17 mouse cellular contexts compared by ENCODE assay signal in genomic region chr2:163398770-163399169, GRCm38 (mm10). TPM values are rescaled to one million over a fixed set of nuclear protein-coding genes. Genes with fewer than 3 reads are reported as not detected.
DNase-seq lines count a peak whose midpoint lies in the region; ATAC-seq lines count a peak whose summit lies in the region.
"Had no signal": no experiment of that assay in that cellular context is flagged by ENCODE, and none has a peak within 500 bp of the region (broad histone marks: within the 10 kb centered on the region; RNA-seq: fewer than 3 reads in every experiment).

No protein-coding gene starts in this region.

- no peak for ATAC-seq in heart, embryonic 12.5 days (ENCODE audit: insufficient number of reproducible peaks, low FRiP score)
- ATAC-seq: forebrain, postnatal 0 days had no signal

- 49% methylated on average over 4 of the region's 4 CpGs for WGBS in heart, embryonic 12.5 days
- WGBS in embryonic facial prominence, embryonic 10.5 days = 88% methylated on average over 4 of the region's 4 CpGs
- WGBS in limb, embryonic 10.5 days = 89% methylated on average over 4 of the region's 4 CpGs

- no peaks in the 10 kb centered on the region for H3K9me3 ChIP-seq in heart, embryonic 12.5 days (replicated peaks)
- no peaks in the 10 kb centered on the region for H3K9me3 ChIP-seq in embryonic facial prominence, embryonic 10.5 days
- H3K9me3 ChIP-seq in limb, embryonic 10.5 days (replicated peaks) = no peaks in the 10 kb centered on the region
- H3K9me3 ChIP-seq: hindbrain, embryonic 15.5 days had no signal

- no peaks in the 10 kb centered on the region for H3K27me3 ChIP-seq in heart, embryonic 12.5 days (replicated peaks)
- no peaks in the 10 kb centered on the region for H3K27me3 ChIP-seq in embryonic facial prominence, embryonic 10.5 days (replicated peaks; ENCODE audit: low read depth, poor library complexity, severe bottlenecking)
- no peaks in the 10 kb centered on the region for H3K27me3 ChIP-seq in limb, embryonic 10.5 days (ENCODE audit: low read depth, poor library complexity, severe bottlenecking)
- H3K27me3 ChIP-seq: hindbrain, embryonic 15.5 days had no signal

- DNase-seq in heart, adult 9 months (ENCODE audit: low spot score in 2 of 2) = no peak
- DNase-seq in Muller cell, postnatal 12 days (ENCODE audit: inconsistent ontology term) = peak; percentile 34
- no peak for DNase-seq in embryonic facial prominence, embryonic 10.5 days (ENCODE audit: low spot score)
- no peak for DNase-seq in limb, embryonic 10.5 days (ENCODE audit: low spot score)
- DNase-seq in liver = no peak
- no peak for DNase-seq in adrenal gland, adult 18-20 months (ENCODE audit: low spot score in 2 of 2)
- DNase-seq: cerebellum, adult 11-12 months; forebrain, postnatal 0 days; layer of hippocampus, adult 9-11 months; midbrain, embryonic 14.5 days; right cerebral cortex, postnatal 4 days had no signal

- H3K9ac ChIP-seq in heart, embryonic 12.5 days = peak overlapping the region; percentile 97
- H3K9ac ChIP-seq: forebrain, postnatal 0 days; hindbrain, embryonic 15.5 days had no signal

- H3K27ac ChIP-seq in heart, embryonic 12.5 days (ENCODE audit: poor library complexity, severe bottlenecking) = peak overlapping the region; percentile 97
- H3K27ac ChIP-seq in embryonic facial prominence, embryonic 10.5 days (replicated peaks) = peak overlapping the region; percentile 76; the same call in 1 of the 2 replicates
- peak overlapping the region; percentile 63; the same call in 1 of the 2 replicates for H3K27ac ChIP-seq in limb, embryonic 10.5 days
- H3K27ac ChIP-seq: hindbrain, embryonic 15.5 days; macrophage had no signal

- H3K4me1 ChIP-seq in heart, embryonic 12.5 days (replicated peaks) = peaks cover 19% of the 10 kb centered on the region
- peaks cover 22% of the 10 kb centered on the region for H3K4me1 ChIP-seq in embryonic facial prominence, embryonic 10.5 days
- peaks cover 24% of the 10 kb centered on the region for H3K4me1 ChIP-seq in limb, embryonic 10.5 days
- H3K4me1 ChIP-seq: hindbrain, embryonic 15.5 days had no signal

- peak overlapping the region; percentile 71 for H3K4me2 ChIP-seq in heart, embryonic 12.5 days
- H3K4me2 ChIP-seq: hindbrain, embryonic 15.5 days had no signal

- no peaks in the 10 kb centered on the region for H3K36me3 ChIP-seq in heart, embryonic 12.5 days
- no peaks in the 10 kb centered on the region for H3K36me3 ChIP-seq in embryonic facial prominence, embryonic 10.5 days (replicated peaks)
- no peaks in the 10 kb centered on the region for H3K36me3 ChIP-seq in limb, embryonic 10.5 days
- H3K36me3 ChIP-seq: hindbrain, embryonic 15.5 days had no signal

- peak overlapping the region; percentile 79 for H3K4me3 ChIP-seq in heart, embryonic 12.5 days
- no peak overlapping the region for H3K4me3 ChIP-seq in embryonic facial prominence, embryonic 10.5 days
- H3K4me3 ChIP-seq in limb, embryonic 10.5 days = no peak overlapping the region
- H3K4me3 ChIP-seq: hindbrain, embryonic 15.5 days had no signal

RNA-seq across cellular contexts. Expression of gene Jph2, which starts 1.0 kb away (rescaled TPM):
- 62.5 and 62.7 TPM in 2 replicates for polyA plus RNA-seq in heart, embryonic 12.5 days (2016; fragmentation: Nextera tagmentation; extraction: Ambion mirVana)
- polyA plus RNA-seq in embryonic facial prominence, embryonic 10.5 days (2016; fragmentation: Nextera tagmentation; extraction: Ambion mirVana) = 0.52 and 0.83 TPM in 2 replicates
- polyA plus RNA-seq in limb, embryonic 10.5 days (2016; fragmentation: Nextera tagmentation; extraction: Ambion mirVana) = 0.59 and 0.71 TPM in 2 replicates
- total RNA-seq in adrenal gland, adult 18-20 months (2021) = 1 to 10 TPM; 4.4 to 6.5 TPM
- total RNA-seq: common myeloid progenitor, adult 5-6 weeks had no signal
- polyA plus RNA-seq: macrophage had no signal

RNA-seq across cellular contexts. Expression of gene Oser1, which starts 25.7 kb away (rescaled TPM):
- 55.3 and 57.2 TPM in 2 replicates for polyA plus RNA-seq in heart, embryonic 12.5 days (2016; fragmentation: Nextera tagmentation; extraction: Ambion mirVana)
- 94.0 and 99.5 TPM in 2 replicates for polyA plus RNA-seq in embryonic facial prominence, embryonic 10.5 days (2016; fragmentation: Nextera tagmentation; extraction: Ambion mirVana)
- polyA plus RNA-seq in limb, embryonic 10.5 days (2016; fragmentation: Nextera tagmentation; extraction: Ambion mirVana) = 84.9 and 89.2 TPM in 2 replicates
- 10 to 100 TPM; 37.1 to 43.6 TPM for total RNA-seq in adrenal gland, adult 18-20 months (2021)

RNA-seq across cellular contexts. Expression of gene Gdap1l1, which starts 39.5 kb away (rescaled TPM):
- 0.19 and 0.63 TPM in 2 replicates for polyA plus RNA-seq in heart, embryonic 12.5 days (2016; fragmentation: Nextera tagmentation; extraction: Ambion mirVana)
- polyA plus RNA-seq in embryonic facial prominence, embryonic 10.5 days (2016; fragmentation: Nextera tagmentation; extraction: Ambion mirVana) = 7.6 and 9.1 TPM in 2 replicates
- polyA plus RNA-seq in limb, embryonic 10.5 days (2016; fragmentation: Nextera tagmentation; extraction: Ambion mirVana) = 0.30 and 0.45 TPM in 2 replicates
- total RNA-seq in adrenal gland, adult 18-20 months (2021) = 1 to 10 TPM; 3.3 TPM
- total RNA-seq: gastrocnemius, postnatal 36 days; MEL had no signal

Comparison
In these comparisons a context has a peak if more than half of its experiments do, and no peak if none do; other contexts are left out.
1. RNA of gene Jph2, which starts 1.0 kb away (polyA plus RNA-seq): 62.5 to 62.7 TPM in heart, embryonic 12.5 days; 0.59 to 0.71 TPM in limb, embryonic 10.5 days and 0.52 to 0.83 TPM in embryonic facial prominence, embryonic 10.5 days; every median in the first group is over 10 times any median in the second.
2. Peak in every context shown above with its lines, with median percentiles within 50 percentile points of each other: H3K27ac ChIP-seq.